Mouse (Mus musculus) kidney, adult 18-20 months (tissue): ENCODE results near the gene Sema5a.

Source experiments
- DNase-seq: peaks from one replicate; pipeline ENCODE4 v3.0.0; 2021

The Sema5a gene

GRCm38 (mm10) chr15:32471480-32472050, 227.0 kb downstream of the Sema5a start:
- DNase-seq: no peak

- DNase-seq: no peak
Measured at GRCm38 (mm10) chr15:32480747-32481146, 236.1 kb downstream of the Sema5a start.

GRCm38 (mm10) chr15:32485064-32485964, 240.7 kb downstream of the Sema5a start:
- no peak for DNase-seq

- DNase-seq: no peak
Measured at GRCm38 (mm10) chr15:32487968-32488367, 243.4 kb downstream of the Sema5a start.

- DNase-seq: no peak
Measured at GRCm38 (mm10) chr15:32494219-32494618, 249.6 kb downstream of the Sema5a start.

GRCm38 (mm10) chr15:32494899-32495298, 250.3 kb downstream of the Sema5a start:
- no peak for DNase-seq

- no peak for DNase-seq
Measured at GRCm38 (mm10) chr15:32496880-32497279, 252.3 kb downstream of the Sema5a start.

GRCm38 (mm10) chr15:32505941-32506340, 261.3 kb downstream of the Sema5a start:
- no peak for DNase-seq

GRCm38 (mm10) chr15:32508282-32508681, 263.7 kb downstream of the Sema5a start:
- no peak for DNase-seq

GRCm38 (mm10) chr15:32514877-32515276, 270.3 kb downstream of the Sema5a start:
- no peak for DNase-seq

GRCm38 (mm10) chr15:32517954-32518353, 273.3 kb downstream of the Sema5a start:
- no peak for DNase-seq

- no peak for DNase-seq
Measured at GRCm38 (mm10) chr15:32532539-32532938, 287.9 kb downstream of the Sema5a start.

GRCm38 (mm10) chr15:32533541-32534080, 289.0 kb downstream of the Sema5a start:
- no peak for DNase-seq

GRCm38 (mm10) chr15:32536755-32537503, 292.3 kb downstream of the Sema5a start:
- DNase-seq: no peak

GRCm38 (mm10) chr15:32537504-32537792, 292.8 kb downstream of the Sema5a start:
- DNase-seq: no peak

- DNase-seq: no peak
Measured at GRCm38 (mm10) chr15:32538092-32538491, 293.5 kb downstream of the Sema5a start.

- DNase-seq: no peak
Measured at GRCm38 (mm10) chr15:32542746-32543145, 298.1 kb downstream of the Sema5a start.

- DNase-seq: no peak
Measured at GRCm38 (mm10) chr15:32543181-32543580, 298.6 kb downstream of the Sema5a start.

GRCm38 (mm10) chr15:32545455-32545854, 300.8 kb downstream of the Sema5a start:
- no peak for DNase-seq

GRCm38 (mm10) chr15:32546746-32547145, 302.1 kb downstream of the Sema5a start:
- DNase-seq: no peak

- no peak for DNase-seq
Measured at GRCm38 (mm10) chr15:32558925-32559324, 314.3 kb downstream of the Sema5a start.

- no peak for DNase-seq
Measured at GRCm38 (mm10) chr15:32562600-32562999, 318.0 kb downstream of the Sema5a start.

GRCm38 (mm10) chr15:32568181-32568857, 323.7 kb downstream of the Sema5a start:
- DNase-seq: no peak
